ENCODE assay signal across 25 mouse cellular contexts in genomic region chr17:35782924-35783323, GRCm38 (mm10). TPM values are rescaled to one million over a fixed set of nuclear protein-coding genes. Genes with fewer than 3 reads are reported as not detected.
DNase-seq lines count a peak whose midpoint lies in the region; ATAC-seq lines count a peak whose summit lies in the region.
"Had no signal": no experiment of that assay in that cellular context is flagged by ENCODE, and none has a peak within 500 bp of the region (broad histone marks: within the 10 kb centered on the region; RNA-seq: fewer than 3 reads in every experiment).

No protein-coding gene starts in this region.

- no peak overlapping the region for H3K4me2 ChIP-seq in kidney, embryonic 16.5 days (replicated peaks; ENCODE audit: low read depth, low read length)
- no peak overlapping the region for H3K4me2 ChIP-seq in kidney, embryonic 14.5 days (replicated peaks; ENCODE audit: low read depth, low read length)
- no peak overlapping the region for H3K4me2 ChIP-seq in liver, embryonic 13.5 days
- H3K4me2 ChIP-seq in liver, embryonic 12.5 days = no peak overlapping the region
- H3K4me2 ChIP-seq: embryonic facial prominence, embryonic 12.5 days; embryonic facial prominence, embryonic 15.5 days; forebrain, embryonic 12.5 days; forebrain, embryonic 15.5 days; heart, embryonic 13.5 days; hindbrain, embryonic 12.5 days; hindbrain, embryonic 15.5 days had no signal

- H3K36me3 ChIP-seq in kidney, embryonic 16.5 days (ENCODE audit: insufficient read depth, low read length) = no peaks in the 10 kb centered on the region
- no peaks in the 10 kb centered on the region for H3K36me3 ChIP-seq in kidney, embryonic 14.5 days (ENCODE audit: control insufficient read depth, insufficient read depth, low read length)
- H3K36me3 ChIP-seq in liver, embryonic 13.5 days = no peaks in the 10 kb centered on the region
- no peaks in the 10 kb centered on the region for H3K36me3 ChIP-seq in liver, embryonic 12.5 days
- H3K36me3 ChIP-seq: embryonic facial prominence, embryonic 12.5 days; embryonic facial prominence, embryonic 15.5 days; forebrain, embryonic 12.5 days; forebrain, embryonic 15.5 days; heart, embryonic 10.5 days; heart, embryonic 13.5 days; hindbrain, embryonic 12.5 days; hindbrain, embryonic 15.5 days had no signal

- peak; percentile 24 for DNase-seq in kidney, adult 11 months
- DNase-seq in kidney, postnatal 10 days = peak; percentile 44
- no peak for DNase-seq in liver, embryonic 13.5 days
- no peak for DNase-seq in gastrocnemius, adult 18-20 months (ENCODE audit: low spot score)
- DNase-seq: adrenal gland, adult 2 months; adrenal gland, postnatal 14 days; cerebellum, adult 11 months; cerebellum, adult 2 months; cerebellum, adult 9-11 months; cerebellum, postnatal 25 days; gastrocnemius, postnatal 10 days; gastrocnemius, postnatal 36 days had no signal

- 76% methylated on average over 5 of the region's 5 CpGs for WGBS in kidney, embryonic 16.5 days
- 79% methylated on average over 5 of the region's 5 CpGs for WGBS in kidney, embryonic 14.5 days
- WGBS in liver, embryonic 13.5 days (ENCODE audit: insufficient replicate concordance) = 79% methylated on average over 5 of the region's 5 CpGs
- 83% methylated on average over 5 of the region's 5 CpGs for WGBS in liver, embryonic 12.5 days (ENCODE audit: insufficient replicate concordance)

- H3K9ac ChIP-seq in kidney, embryonic 16.5 days (replicated peaks; ENCODE audit: low read length) = no peak overlapping the region
- H3K9ac ChIP-seq in kidney, embryonic 14.5 days (ENCODE audit: low read depth, low read length) = no peak overlapping the region
- H3K9ac ChIP-seq in liver, embryonic 13.5 days = no peak overlapping the region
- H3K9ac ChIP-seq in liver, embryonic 12.5 days = no peak overlapping the region
- H3K9ac ChIP-seq: embryonic facial prominence, embryonic 12.5 days; embryonic facial prominence, embryonic 15.5 days; forebrain, embryonic 12.5 days; forebrain, embryonic 15.5 days; heart, embryonic 13.5 days; hindbrain, embryonic 12.5 days; hindbrain, embryonic 15.5 days had no signal

- no peaks in the 10 kb centered on the region for H3K27me3 ChIP-seq in kidney, embryonic 16.5 days (ENCODE audit: insufficient read depth, low read length)
- H3K27me3 ChIP-seq in kidney, embryonic 14.5 days (ENCODE audit: control insufficient read depth, insufficient read depth, low read length) = no peaks in the 10 kb centered on the region
- H3K27me3 ChIP-seq in liver, embryonic 13.5 days = no peaks in the 10 kb centered on the region
- H3K27me3 ChIP-seq in liver, embryonic 12.5 days (replicated peaks) = no peaks in the 10 kb centered on the region
- H3K27me3 ChIP-seq: embryonic facial prominence, embryonic 12.5 days; embryonic facial prominence, embryonic 15.5 days; forebrain, embryonic 12.5 days; forebrain, embryonic 15.5 days; heart, embryonic 13.5 days; hindbrain, embryonic 12.5 days; hindbrain, embryonic 15.5 days had no signal

- no peak overlapping the region for H3K27ac ChIP-seq in kidney, embryonic 16.5 days (ENCODE audit: low read length)
- no peak overlapping the region for H3K27ac ChIP-seq in kidney, embryonic 14.5 days (ENCODE audit: low read depth, low read length)
- 0 out of 2 replicates have a peak overlapping the region, but pooled peaks have one; percentile 2 for H3K27ac ChIP-seq in liver, embryonic 13.5 days
- H3K27ac ChIP-seq in liver, embryonic 12.5 days = no peak overlapping the region
- H3K27ac ChIP-seq: embryonic facial prominence, embryonic 12.5 days; embryonic facial prominence, embryonic 15.5 days; forebrain, embryonic 12.5 days; forebrain, embryonic 15.5 days; hindbrain, embryonic 12.5 days; hindbrain, embryonic 15.5 days had no signal

- no peak for ATAC-seq in kidney, embryonic 16.5 days (ENCODE audit: low FRiP score, low TSS enrichment)
- ATAC-seq in kidney, embryonic 14.5 days (ENCODE audit: low FRiP score, low TSS enrichment) = no peak
- ATAC-seq in liver, embryonic 13.5 days (ENCODE audit: low read depth) = no peak
- ATAC-seq in liver, embryonic 12.5 days = no peak
- ATAC-seq: CD4-positive, CD25-positive, alpha-beta regulatory T cell, adult 4 months; forebrain, embryonic 15.5 days had no signal

- no peaks in the 10 kb centered on the region for H3K4me1 ChIP-seq in kidney, embryonic 16.5 days (ENCODE audit: insufficient read depth, low read length)
- no peaks in the 10 kb centered on the region for H3K4me1 ChIP-seq in kidney, embryonic 14.5 days (ENCODE audit: control insufficient read depth, insufficient read depth, low read length)
- peaks cover 50% of the 10 kb centered on the region for H3K4me1 ChIP-seq in liver, embryonic 13.5 days (replicated peaks)
- peaks cover 38% of the 10 kb centered on the region for H3K4me1 ChIP-seq in liver, embryonic 12.5 days
- H3K4me1 ChIP-seq: embryonic facial prominence, embryonic 12.5 days; forebrain, embryonic 12.5 days; forebrain, embryonic 15.5 days; hindbrain, embryonic 12.5 days; hindbrain, embryonic 15.5 days had no signal

- no peak overlapping the region for H3K4me3 ChIP-seq in kidney, embryonic 16.5 days (ENCODE audit: low read length)
- no peak overlapping the region for H3K4me3 ChIP-seq in kidney, embryonic 14.5 days (ENCODE audit: low read length)
- no peak overlapping the region for H3K4me3 ChIP-seq in liver, embryonic 13.5 days (replicated peaks)
- H3K4me3 ChIP-seq in liver, embryonic 12.5 days = no peak overlapping the region
- H3K4me3 ChIP-seq: embryonic facial prominence, embryonic 12.5 days; embryonic facial prominence, embryonic 15.5 days; erythroblast, embryonic 14.5 days; forebrain, embryonic 12.5 days; forebrain, embryonic 15.5 days; heart, embryonic 10.5 days; heart, embryonic 13.5 days; hindbrain, embryonic 12.5 days; hindbrain, embryonic 15.5 days had no signal

- no peaks in the 10 kb centered on the region for H3K9me3 ChIP-seq in kidney, embryonic 16.5 days (ENCODE audit: low read length)
- H3K9me3 ChIP-seq in kidney, embryonic 14.5 days (ENCODE audit: control insufficient read depth, low read length) = no peaks in the 10 kb centered on the region
- H3K9me3 ChIP-seq in liver, embryonic 13.5 days (replicated peaks) = no peaks in the 10 kb centered on the region
- H3K9me3 ChIP-seq in liver, embryonic 12.5 days (replicated peaks) = no peaks in the 10 kb centered on the region
- H3K9me3 ChIP-seq: embryonic facial prominence, embryonic 12.5 days; embryonic facial prominence, embryonic 15.5 days; forebrain, embryonic 12.5 days; forebrain, embryonic 15.5 days; heart, embryonic 10.5 days; heart, embryonic 13.5 days; hindbrain, embryonic 12.5 days; hindbrain, embryonic 15.5 days had no signal

RNA-seq across cellular contexts. Expression of gene Ier3, which starts 38.6 kb away (rescaled TPM):
- 33.5 and 40.4 TPM in 2 replicates for polyA plus RNA-seq in kidney, embryonic 16.5 days (2015; fragmentation: Nextera tagmentation; extraction: Ambion mirVana)
- 6.8 and 7.7 TPM in 2 replicates for polyA plus RNA-seq in kidney, embryonic 14.5 days (2014; fragmentation: Nextera tagmentation; extraction: Ambion mirVana)
- 21.6 and 23.2 TPM in 2 replicates for polyA plus RNA-seq in liver, embryonic 13.5 days (2015; fragmentation: Nextera tagmentation; extraction: Ambion mirVana)
- 16.8 and 19.9 TPM in 2 replicates for polyA plus RNA-seq in liver, embryonic 12.5 days (2016; fragmentation: Nextera tagmentation; extraction: Ambion mirVana)
- total RNA-seq in gastrocnemius, adult 18-20 months (2021) = 1 to 10 TPM; 7.1 to 8.0 TPM

RNA-seq across cellular contexts. Expression of gene Flot1, which starts 40.1 kb away (rescaled TPM):
- polyA plus RNA-seq in kidney, embryonic 16.5 days (2015; fragmentation: Nextera tagmentation; extraction: Ambion mirVana) = 52.7 and 56.9 TPM in 2 replicates
- polyA plus RNA-seq in kidney, embryonic 14.5 days (2014; fragmentation: Nextera tagmentation; extraction: Ambion mirVana) = 35.9 and 36.1 TPM in 2 replicates
- 38.2 and 38.5 TPM in 2 replicates for polyA plus RNA-seq in liver, embryonic 13.5 days (2015; fragmentation: Nextera tagmentation; extraction: Ambion mirVana)
- 38.0 and 43.1 TPM in 2 replicates for polyA plus RNA-seq in liver, embryonic 12.5 days (2016; fragmentation: Nextera tagmentation; extraction: Ambion mirVana)
- total RNA-seq in gastrocnemius, adult 18-20 months (2021) = 10 to 100 TPM; 58.1 to 61.3 TPM

RNA-seq across cellular contexts. Expression of gene Tubb5, which starts 55.2 kb away (rescaled TPM):
- 905 and 985 TPM in 2 replicates for polyA plus RNA-seq in kidney, embryonic 16.5 days (2015; fragmentation: Nextera tagmentation; extraction: Ambion mirVana)
- polyA plus RNA-seq in kidney, embryonic 14.5 days (2014; fragmentation: Nextera tagmentation; extraction: Ambion mirVana) = 1,061 and 1,103 TPM in 2 replicates
- polyA plus RNA-seq in liver, embryonic 13.5 days (2015; fragmentation: Nextera tagmentation; extraction: Ambion mirVana) = 520 and 547 TPM in 2 replicates
- 577 and 600 TPM in 2 replicates for polyA plus RNA-seq in liver, embryonic 12.5 days (2016; fragmentation: Nextera tagmentation; extraction: Ambion mirVana)
- 10 to 100 TPM; 25.7 to 34.7 TPM for total RNA-seq in gastrocnemius, adult 18-20 months (2021)

RNA-seq across cellular contexts. Expression of gene Mdc1, which starts 58.4 kb away (rescaled TPM):
- polyA plus RNA-seq in kidney, embryonic 16.5 days (2015; fragmentation: Nextera tagmentation; extraction: Ambion mirVana) = 16.3 and 16.7 TPM in 2 replicates
- polyA plus RNA-seq in kidney, embryonic 14.5 days (2014; fragmentation: Nextera tagmentation; extraction: Ambion mirVana) = 13.1 and 16.5 TPM in 2 replicates
- 8.0 and 8.8 TPM in 2 replicates for polyA plus RNA-seq in liver, embryonic 13.5 days (2015; fragmentation: Nextera tagmentation; extraction: Ambion mirVana)
- 14.2 and 15.0 TPM in 2 replicates for polyA plus RNA-seq in liver, embryonic 12.5 days (2016; fragmentation: Nextera tagmentation; extraction: Ambion mirVana)
- 1 to 10 TPM; 4.2 to 6.7 TPM for total RNA-seq in gastrocnemius, adult 18-20 months (2021)

Comparison
In these comparisons a context has a peak if more than half of its experiments do, and no peak if none do; other contexts are left out.
1. DNase-seq: peak in kidney, adult 11 months (single experiment) and kidney, postnatal 10 days (single experiment); none in liver, embryonic 13.5 days (single experiment) and gastrocnemius, adult 18-20 months (single experiment).